Mouse (Mus musculus): Measurements from ENCODE around the gene Pth. TPM values are rescaled to one million over a fixed set of nuclear protein-coding genes. Genes with fewer than 3 reads are reported as not detected.

Pth gene
- polyA plus RNA-seq (2012; rRNA removed): not detected in 2 replicates

- no peak for DNase-seq (ENCODE audit: low read depth)
These were observed at the start of gene Pth for GRCm38 (mm10) chr7:113388470-113388869. Pth (minus strand) TSS chr7:113388570.

GRCm38 (mm10) chr7:113436312-113436711 lies 47.9 kb upstream of the Pth start:
- DNase-seq (ENCODE audit: low read depth): no peak

- no peak for DNase-seq (ENCODE audit: low read depth)
These were observed 45.9 kb upstream of the Pth start for GRCm38 (mm10) chr7:113434286-113434685.

GRCm38 (mm10) chr7:113433451-113433850 lies 45.1 kb upstream of the Pth start:
- DNase-seq (ENCODE audit: low read depth): no peak

GRCm38 (mm10) chr7:113432891-113433290 lies 44.5 kb upstream of the Pth start:
- DNase-seq (ENCODE audit: low read depth): no peak

GRCm38 (mm10) chr7:113420771-113421170 lies 32.4 kb upstream of the Pth start:
- no peak for DNase-seq (ENCODE audit: low read depth)

GRCm38 (mm10) chr7:113419070-113419782 lies 30.9 kb upstream of the Pth start:
- DNase-seq (ENCODE audit: low read depth): no peak

- DNase-seq (ENCODE audit: low read depth): no peak
These were observed 28.2 kb upstream of the Pth start for GRCm38 (mm10) chr7:113416536-113416935.

GRCm38 (mm10) chr7:113415256-113415655 lies 26.9 kb upstream of the Pth start:
- DNase-seq (ENCODE audit: low read depth): no peak

- no peak for DNase-seq (ENCODE audit: low read depth)
These were observed 20.3 kb upstream of the Pth start for GRCm38 (mm10) chr7:113408712-113409111.

GRCm38 (mm10) chr7:113398083-113398482 lies 9.7 kb upstream of the Pth start:
- no peak for DNase-seq (ENCODE audit: low read depth)

GRCm38 (mm10) chr7:113396661-113397060 lies 8.3 kb upstream of the Pth start:
- DNase-seq (ENCODE audit: low read depth): no peak

- no peak for DNase-seq (ENCODE audit: low read depth)
These were observed 3.2 kb upstream of the Pth start for GRCm38 (mm10) chr7:113391619-113392018.

- peak; percentile 79 for DNase-seq (ENCODE audit: low read depth)
These were observed 10.3 kb downstream of the Pth start for GRCm38 (mm10) chr7:113377875-113378658.

GRCm38 (mm10) chr7:113372682-113373081 lies 15.7 kb downstream of the Pth start:
- no peak for DNase-seq (ENCODE audit: low read depth)

GRCm38 (mm10) chr7:113369620-113370340 lies 18.6 kb downstream of the Pth start:
- DNase-seq (ENCODE audit: low read depth): no peak

- peak; percentile 72 for DNase-seq (ENCODE audit: low read depth)
These were observed 19.4 kb downstream of the Pth start, which contains the start of gene Btbd10 for GRCm38 (mm10) chr7:113368746-113369619. Btbd10 (minus strand) TSS chr7:113369392.

GRCm38 (mm10) chr7:113367440-113367839 lies 20.9 kb downstream of the Pth start:
- no peak for DNase-seq (ENCODE audit: low read depth)

- DNase-seq (ENCODE audit: low read depth): no peak
These were observed 39.3 kb downstream of the Pth start for GRCm38 (mm10) chr7:113349089-113349488.

GRCm38 (mm10) chr7:113347694-113348093 lies 40.7 kb downstream of the Pth start:
- no peak for DNase-seq (ENCODE audit: low read depth)

- no peak for DNase-seq (ENCODE audit: low read depth)
These were observed 41.1 kb downstream of the Pth start for GRCm38 (mm10) chr7:113347271-113347670.
